Mouse (Mus musculus) thymus, postnatal 36 days (tissue): ENCODE measurements at regions not wholly inside any gene's neighbourhood (a gene's known extent, or its start where the extent isn't known, plus 50 kb on each side); places are given as distances from the start of the nearest gene placed in this dataset.
A peak's percentile ranks its signal among the peaks of the same experiment; 100 is the strongest.
"Not testable (repeated sequence)": the region's sequence is repeated elsewhere in the genome, so short reads cannot be mapped to it uniquely, and the experiment has no call there.

Source experiments
- DNase-seq, 2 experiments: peaks; one replicate each; pipeline ENCODE4 v3.0.0; 2022; ENCODE audit warnings: mixed read lengths in 2 of 2

- peak; percentile 18 to 22 for DNase-seq
These were observed 161.5 kb downstream of the Hpcal1 start for GRCm38 (mm10) chr12:17852138-17852537.

GRCm38 (mm10) chr12:17872491-17872890 lies 181.8 kb downstream of the Hpcal1 start:
- DNase-seq: not testable (repeated sequence)

GRCm38 (mm10) chr12:17881371-17882116 lies 190.9 kb downstream of the Hpcal1 start:
- DNase-seq: peak; percentile 77 to 82

GRCm38 (mm10) chr12:17882117-17883116 lies 191.8 kb downstream of the Hpcal1 start:
- peak in 1 of 2 experiments; percentile 4 for DNase-seq

- not testable (repeated sequence) for DNase-seq
These were observed 201.1 kb downstream of the Hpcal1 start for GRCm38 (mm10) chr12:17891663-17892310.

GRCm38 (mm10) chr12:17913058-17913457 lies 222.4 kb downstream of the Hpcal1 start:
- not testable (repeated sequence) for DNase-seq
